Mouse (Mus musculus) brain, embryonic 14.5 days (tissue): Measurements from ENCODE around the gene Gsdme. TPM values are rescaled to one million over a fixed set of nuclear protein-coding genes. Genes with fewer than 3 reads are reported as not detected.
A peak's percentile ranks its signal among the peaks of the same experiment; 100 is the strongest.

ENCODE experiments used
- DNase-seq: peaks from one replicate; pipeline ENCODE4 v3.0.0-alpha.2; 2011; ENCODE audit warnings: low read depth
- CTCF ChIP-seq: fragments of 200-500 bp; IDR thresholded peaks from 2 replicates; pipeline ENCODE4 v1.5.1; 2012; ENCODE audit warnings: inconsistent platforms, mild to moderate bottlenecking, moderate library complexity, borderline replicate concordance; ENCODE audit not compliant: insufficient read depth, insufficient read length; ENCODE audit errors: extremely low read depth
- POLR2A ChIP-seq: fragments of 200-500 bp; IDR thresholded peaks from 2 replicates; pipeline ENCODE4 v1.6.1; 2012; ENCODE audit warnings: mild to moderate bottlenecking, inconsistent platforms, borderline replicate concordance; ENCODE audit not compliant: poor library complexity, insufficient read depth, insufficient read length, severe bottlenecking; ENCODE audit errors: extremely low read depth
- polyA plus RNA-seq: library from polyadenylated mRNA; depleted of rRNA; stranded (reverse); fragments of >200 nt; gene quantifications from 2 replicates; pipeline ENCODE4 v1.2.3, GENCODE M21; 2012; rRNA removed

Gsdme gene
- polyA plus RNA-seq, 1 experiment: 21.3 TPM

GRCm38 (mm10) chr6:50180189-50180588 lies 83.5 kb downstream of the Gsdme start:
- TF ChIP-seq CTCF (no peak), POLR2A (no peak)

GRCm38 (mm10) chr6:50175736-50176135 lies 87.9 kb downstream of the Gsdme start:
- TF ChIP-seq POLR2A: no peak
- TF ChIP-seq CTCF: no peak
- DNase-seq: no peak

More at GRCm38 (mm10) chr6:50180189-50180588, 83.5 kb downstream of the Gsdme start:
- DNase-seq: peak; percentile 38

- DNase-seq: peak; percentile 12
- TF ChIP-seq CTCF (no peak), POLR2A (no peak)
These were observed 93.9 kb downstream of the Gsdme start for GRCm38 (mm10) chr6:50169771-50170170.

- no peak for DNase-seq
These were observed 94.8 kb downstream of the Gsdme start for GRCm38 (mm10) chr6:50168821-50169220.

GRCm38 (mm10) chr6:50163013-50163412 lies 100.6 kb downstream of the Gsdme start:
- TF ChIP-seq CTCF: no peak
- no peak for TF ChIP-seq POLR2A
- DNase-seq: no peak

More at GRCm38 (mm10) chr6:50168821-50169220, 94.8 kb downstream of the Gsdme start:
- no peak for TF ChIP-seq CTCF

GRCm38 (mm10) chr6:50159842-50160241 lies 103.8 kb downstream of the Gsdme start:
- no peak for DNase-seq
- TF ChIP-seq CTCF (no peak), POLR2A (no peak)

- TF ChIP-seq POLR2A (no peak), CTCF (no peak)
- no peak for DNase-seq
These were observed 114.3 kb downstream of the Gsdme start for GRCm38 (mm10) chr6:50149378-50149777.

- TF ChIP-seq CTCF: no peak
- no peak for TF ChIP-seq POLR2A
- DNase-seq: no peak
These were observed 117.5 kb downstream of the Gsdme start for GRCm38 (mm10) chr6:50146158-50146557.

- no peak for TF ChIP-seq CTCF
- no peak for TF ChIP-seq POLR2A
- DNase-seq: no peak
These were observed 124.1 kb downstream of the Gsdme start for GRCm38 (mm10) chr6:50139526-50139925.

Other genes with a start within 250 kb of the Gsdme start
- gene Mpp6, start 153.6 kb downstream of the Gsdme start, polyA plus RNA-seq: 19.5 and 22.0 TPM in 2 replicates
- 7.5 and 8.5 TPM in 2 replicates for gene Osbpl3, start 192.3 kb upstream of the Gsdme start, polyA plus RNA-seq